Mouse (Mus musculus): ENCODE results near the gene Noct. TPM values are rescaled to one million over a fixed set of nuclear protein-coding genes. Genes with fewer than 3 reads are reported as not detected.

The Noct gene
- total and polyA plus RNA-seq, 3 experiments = 17.8 to 26.7 TPM; not detected in 1

GRCm38 (mm10) chr3:51204441-51204840, 19.8 kb upstream of the Noct start:
- Histone ChIP-seq H3K27me3 (ENCODE audit: control insufficient read depth in 1 of 2, insufficient read depth in 2 of 2, low read length in 2 of 2) (no peaks in the 10 kb centered on the region), H3K27ac (ENCODE audit: control insufficient read depth, low read depth, low read length) (no peak overlapping the region), H3K79me2 (ENCODE audit: control insufficient read depth, insufficient read depth, low read length, poor library complexity) (no peaks in the 10 kb centered on the region), H3K9ac (ENCODE audit: control insufficient read depth, low read depth, low read length, poor library complexity, severe bottlenecking) (no peak overlapping the region), H3K36me3 (ENCODE audit: control insufficient read depth in 1 of 2, insufficient read depth in 2 of 2, low read length in 2 of 2) (no peaks in the 10 kb centered on the region), H3K9me3 (replicated peaks; ENCODE audit: insufficient read depth, low read length) (no peaks in the 10 kb centered on the region), H3K4me1 (ENCODE audit: control insufficient read depth in 1 of 2, insufficient read depth in 2 of 2, low read length in 2 of 2) (no peaks in the 10 kb centered on the region), H3K4me3 (ENCODE audit: control insufficient read depth in 1 of 2, insufficient read depth in 1 of 2, low read depth in 2 of 2, low read length in 2 of 2) (no peak overlapping the region)
- peak; percentile 42 for DNase-seq (ENCODE audit: low read depth, low spot score)
- TF ChIP-seq BHLHE40 (IDR thresholded peaks at IDR 0.05; ENCODE audit: borderline replicate concordance, low read depth, low read length) (no peak), SMC3 (IDR thresholded peaks at IDR 0.05; ENCODE audit: low read depth, low read length) (peak; percentile 31; the same call in 1 of the 2 replicates), RAD21 (IDR thresholded peaks at IDR 0.05; ENCODE audit: low read depth, low read length) (peak; percentile 8), ELF1 (IDR thresholded peaks at IDR 0.05; ENCODE audit: low read depth, low read length) (no peak), MYC (IDR thresholded peaks at IDR 0.05; ENCODE audit: low read depth, low read length) (no peak), CTCF (IDR thresholded peaks at IDR 0.05 in 2 of 3, conservative IDR thresholded peaks at IDR 0.05 in 1 of 3; ENCODE audit: control insufficient read depth in 1 of 3, insufficient read depth in 1 of 3, low read depth in 2 of 3, low read length in 3 of 3, poor library complexity in 1 of 3, severe bottlenecking in 1 of 3) (peak; percentile 42 to 49 (median 49))

- H3K4me3 ChIP-seq (ENCODE audit: control insufficient read depth in 1 of 2, insufficient read depth in 1 of 2, low read depth in 2 of 2, low read length in 2 of 2) = no peak overlapping the region
- no peaks in the 10 kb centered on the region for H3K36me3 ChIP-seq (ENCODE audit: control insufficient read depth in 1 of 2, insufficient read depth in 2 of 2, low read length in 2 of 2)
- no peaks in the 10 kb centered on the region for H3K27me3 ChIP-seq (ENCODE audit: control insufficient read depth in 1 of 2, insufficient read depth in 2 of 2, low read length in 2 of 2)
- H3K9ac ChIP-seq (ENCODE audit: control insufficient read depth, low read depth, low read length, poor library complexity, severe bottlenecking) = no peak overlapping the region
- no peaks in the 10 kb centered on the region for H3K9me3 ChIP-seq (replicated peaks; ENCODE audit: insufficient read depth, low read length)
- no peak overlapping the region for H3K27ac ChIP-seq (ENCODE audit: control insufficient read depth, low read depth, low read length)
- H3K4me1 ChIP-seq (ENCODE audit: control insufficient read depth in 1 of 2, insufficient read depth in 2 of 2, low read length in 2 of 2) = no peaks in the 10 kb centered on the region
- no peak for TF ChIP-seq POLR2AphosphoS2 (IDR thresholded peaks at IDR 0.05; ENCODE audit: low read length)
- no peak for TF ChIP-seq UBTF (IDR thresholded peaks at IDR 0.05; ENCODE audit: borderline replicate concordance, insufficient read depth, low read depth, low read length)
- no peak for DNase-seq (ENCODE audit: low read depth, low spot score)
- no peaks in the 10 kb centered on the region for H3K79me2 ChIP-seq (ENCODE audit: control insufficient read depth, insufficient read depth, low read length, poor library complexity)
Observed at GRCm38 (mm10) chr3:51204897-51205296, 19.4 kb upstream of the Noct start.

- Histone ChIP-seq H3K36me3 (ENCODE audit: control insufficient read depth in 1 of 2, insufficient read depth in 2 of 2, low read length in 2 of 2) (no peaks in the 10 kb centered on the region), H3K9me3 (replicated peaks; ENCODE audit: insufficient read depth, low read length) (no peaks in the 10 kb centered on the region), H3K4me3 (ENCODE audit: control insufficient read depth in 1 of 2, insufficient read depth in 1 of 2, low read depth in 2 of 2, low read length in 2 of 2) (no peak overlapping the region), H3K9ac (ENCODE audit: control insufficient read depth, low read depth, low read length, poor library complexity, severe bottlenecking) (no peak overlapping the region), H3K79me2 (ENCODE audit: control insufficient read depth, insufficient read depth, low read length, poor library complexity) (no peaks in the 10 kb centered on the region), H3K27ac (ENCODE audit: control insufficient read depth, low read depth, low read length) (no peak overlapping the region), H3K4me1 (ENCODE audit: control insufficient read depth in 1 of 2, insufficient read depth in 2 of 2, low read length in 2 of 2) (no peaks in the 10 kb centered on the region), H3K27me3 (ENCODE audit: control insufficient read depth in 1 of 2, insufficient read depth in 2 of 2, low read length in 2 of 2) (no peaks in the 10 kb centered on the region)
- TF ChIP-seq POLR2A (IDR thresholded peaks at IDR 0.05; ENCODE audit: control insufficient read depth in 1 of 2, insufficient read depth in 1 of 2, low read depth in 1 of 2, low read length in 2 of 2, poor library complexity in 1 of 2) (no peak), POLR2AphosphoS2 (IDR thresholded peaks at IDR 0.05; ENCODE audit: low read length) (no peak), NRF1 (IDR thresholded peaks at IDR 0.05; ENCODE audit: insufficient read depth, low read depth, low read length, poor library complexity, severe bottlenecking) (no peak), KAT2A (conservative IDR thresholded peaks at IDR 0.05; ENCODE audit: low read depth, low read length) (no peak), ZNF384 (IDR thresholded peaks at IDR 0.05; ENCODE audit: low read depth, low read length) (no peak), NELFE (IDR thresholded peaks at IDR 0.05; ENCODE audit: low read depth, low read length) (no peak), EP300 (IDR thresholded peaks at IDR 0.05; ENCODE audit: low read depth in 1 of 2, low read length in 2 of 2) (no peak), UBTF (IDR thresholded peaks at IDR 0.05; ENCODE audit: borderline replicate concordance, insufficient read depth, low read depth, low read length) (no peak), MAFK (IDR thresholded peaks at IDR 0.05; ENCODE audit: borderline replicate concordance, low read depth, low read length) (no peak), CTCF (IDR thresholded peaks at IDR 0.05 in 2 of 3, conservative IDR thresholded peaks at IDR 0.05 in 1 of 3; ENCODE audit: control insufficient read depth in 1 of 3, insufficient read depth in 1 of 3, low read depth in 2 of 3, low read length in 3 of 3, poor library complexity in 1 of 3, severe bottlenecking in 1 of 3) (no peak), MAZ (IDR thresholded peaks at IDR 0.05; ENCODE audit: low read depth, low read length) (no peak), ZMIZ1 (IDR thresholded peaks at IDR 0.05; ENCODE audit: low read depth, low read length) (no peak), MYC (IDR thresholded peaks at IDR 0.05; ENCODE audit: low read depth, low read length) (no peak), POLR2AphosphoS5 (IDR thresholded peaks at IDR 0.05; ENCODE audit: borderline replicate concordance, low read depth, low read length) (no peak), TCF12 (IDR thresholded peaks at IDR 0.05; ENCODE audit: low read depth, low read length) (no peak)
- DNase-seq (ENCODE audit: low read depth, low spot score) = no peak
Observed at GRCm38 (mm10) chr3:51206521-51206920, 17.7 kb upstream of the Noct start.
